Mouse (Mus musculus): ENCODE data around the gene Pdia4. TPM values are rescaled to one million over a fixed set of nuclear protein-coding genes. Genes with fewer than 3 reads are reported as not detected.
"Not testable (repeated sequence)": the region's sequence is repeated elsewhere in the genome, so short reads cannot be mapped to it uniquely, and the experiment has no call there.

Pdia4 gene
- total RNA-seq (2021), result 10 to 100 TPM; 54.7 to 58.1 TPM
- long read RNA-seq, experiment 1, transcript Pdia4-201 (10 exons, 2,399 nt), result major isoform, 98 of 100 reads
- long read RNA-seq, experiment 1, partial matches to known transcripts, result 2 of 100 reads
- long read RNA-seq, experiment 1, other reads (novel, unspliced or antisense), result 0 of 100 reads
- long read RNA-seq, experiment 2, transcript Pdia4-201 (10 exons, 2,399 nt), result major isoform, 47 of 49 reads
- long read RNA-seq, experiment 2, partial matches to known transcripts, result 0 of 49 reads
- long read RNA-seq, experiment 2, other reads (novel, unspliced or antisense), result 2 of 49 reads

DNA sequence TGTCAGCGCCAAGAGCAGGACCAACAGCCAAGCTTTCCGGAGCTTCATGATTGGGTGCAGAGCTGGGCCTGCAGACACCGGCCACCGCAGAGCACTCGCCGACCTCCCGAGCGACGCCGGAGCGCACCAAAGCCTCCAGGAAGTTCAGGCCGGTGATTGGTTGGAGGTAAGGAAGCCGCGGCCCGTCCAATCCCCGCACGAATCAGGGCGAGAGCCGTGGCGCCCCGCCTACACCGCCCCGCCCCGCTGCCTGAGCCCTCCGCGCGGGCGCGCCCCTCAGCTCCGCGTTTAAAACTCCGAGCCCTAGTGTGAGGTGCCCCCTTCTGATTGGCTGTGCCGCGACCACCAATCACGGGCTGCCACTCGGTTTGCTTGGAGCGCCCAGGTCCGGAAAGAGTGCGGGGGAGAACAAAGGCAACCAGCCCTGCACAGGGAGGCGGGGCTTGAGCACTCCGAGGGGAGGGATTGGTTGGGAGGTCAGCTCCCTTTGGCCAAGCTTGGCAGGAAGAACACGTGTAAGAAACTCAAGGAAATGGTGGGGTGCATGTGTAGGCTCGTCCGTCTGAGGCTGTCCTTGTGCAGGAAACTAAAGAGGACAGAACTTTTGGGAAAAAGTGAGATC, at the start of gene Pdia4:
Pdia4 (minus strand) TSS at position 174 of the 622 bp plus-strand sequence.
- intact Hi-C loops (cut with DNase I), result loop anchor here (2.0 kb wide), 1 partner anchor 21 kb away; the partner anchor contains the start of gene Zfp398

DNA sequence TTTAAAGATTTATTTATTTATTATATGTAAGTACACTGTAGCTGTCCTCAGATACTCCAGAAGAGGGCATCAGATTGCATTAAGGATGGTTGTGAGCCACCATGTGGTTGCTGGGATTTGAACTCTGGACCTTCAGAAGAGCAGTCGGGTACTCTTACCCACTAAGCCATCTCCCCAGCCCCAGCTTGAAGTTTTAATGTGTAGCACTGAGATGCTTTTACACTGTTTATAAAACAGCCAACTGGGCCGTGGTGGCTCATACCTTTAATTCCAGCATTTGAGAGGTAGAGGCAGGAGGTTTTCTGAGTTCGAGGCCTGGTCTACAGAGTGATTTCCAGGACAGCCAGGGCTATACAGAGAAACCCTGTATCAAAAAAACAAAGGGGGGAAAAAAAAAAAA, 44.5 kb upstream of the Pdia4 start:
- intact Hi-C loops (cut with DNase I); DNase-seq (ENCODE audit: extremely low spot score in 1 of 2, low spot score in 2 of 2); H3K4me3 ChIP-seq; H3K27ac ChIP-seq: not testable (repeated sequence)

More for the DNA sequence above, at the start of gene Pdia4:
- TF ChIP-seq CTCF (IDR thresholded peaks at IDR 0.05), result no peak
- Histone ChIP-seq H3K27ac (peak within 1 kb of the TSS; percentile 88), H3K4me3 (peak within 1 kb of the TSS; percentile 63)
- peak; percentile 98 to 99 for DNase-seq (ENCODE audit: extremely low spot score in 1 of 2, low spot score in 2 of 2)

DNA sequence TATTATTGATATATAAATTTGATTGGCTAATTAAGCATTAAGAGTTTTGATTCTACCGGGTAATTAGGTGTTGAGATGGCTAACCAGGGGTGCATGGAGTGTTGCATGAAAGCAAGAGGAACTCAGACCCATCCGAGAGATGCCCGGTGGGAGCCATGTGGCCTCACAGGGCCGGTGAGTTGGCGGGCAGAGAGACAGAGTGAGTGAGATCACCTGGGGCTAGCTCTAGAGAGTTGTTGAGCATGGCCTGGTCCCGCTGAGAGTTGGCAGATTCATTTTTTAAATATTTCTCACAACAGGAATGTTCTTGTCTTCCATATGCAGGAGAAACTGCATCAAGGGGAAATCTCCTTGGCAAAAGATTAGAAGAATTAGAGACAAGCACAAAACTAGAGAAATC, 44.0 kb upstream of the Pdia4 start:
- no peak overlapping the region for H3K27ac ChIP-seq
- TF ChIP-seq CTCF (IDR thresholded peaks at IDR 0.05), result no peak
- intact Hi-C loops (cut with DNase I), result no loop called here
- no peak overlapping the region for H3K4me3 ChIP-seq
- DNase-seq (ENCODE audit: extremely low spot score in 1 of 2, low spot score in 2 of 2), result no peak

DNA sequence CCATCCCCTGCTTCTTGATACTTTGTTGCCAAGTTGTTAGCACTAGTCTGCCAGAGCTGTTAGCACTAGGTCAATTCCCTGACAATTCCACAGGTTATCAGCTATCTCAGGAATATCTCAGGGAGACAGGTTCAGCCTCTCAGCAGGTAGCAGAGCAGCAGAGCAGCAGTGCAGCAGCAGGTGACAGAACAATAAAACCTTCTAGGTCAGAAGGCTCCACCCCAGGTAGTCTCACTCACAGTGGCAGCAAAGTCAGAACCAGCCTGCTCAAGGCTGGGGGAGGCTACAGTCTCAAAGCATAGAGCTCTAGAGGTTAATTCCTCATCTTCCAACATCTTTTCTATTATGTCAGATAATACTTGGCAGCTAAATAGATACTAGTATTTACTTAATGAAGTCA, 32.5 kb upstream of the Pdia4 start:
- intact Hi-C loops (cut with DNase I), result no loop called here
- Histone ChIP-seq H3K4me3 (no peak overlapping the region), H3K27ac (no peak overlapping the region)
- DNase-seq (ENCODE audit: extremely low spot score in 1 of 2, low spot score in 2 of 2), result no peak
- TF ChIP-seq CTCF (IDR thresholded peaks at IDR 0.05), result no peak

DNA sequence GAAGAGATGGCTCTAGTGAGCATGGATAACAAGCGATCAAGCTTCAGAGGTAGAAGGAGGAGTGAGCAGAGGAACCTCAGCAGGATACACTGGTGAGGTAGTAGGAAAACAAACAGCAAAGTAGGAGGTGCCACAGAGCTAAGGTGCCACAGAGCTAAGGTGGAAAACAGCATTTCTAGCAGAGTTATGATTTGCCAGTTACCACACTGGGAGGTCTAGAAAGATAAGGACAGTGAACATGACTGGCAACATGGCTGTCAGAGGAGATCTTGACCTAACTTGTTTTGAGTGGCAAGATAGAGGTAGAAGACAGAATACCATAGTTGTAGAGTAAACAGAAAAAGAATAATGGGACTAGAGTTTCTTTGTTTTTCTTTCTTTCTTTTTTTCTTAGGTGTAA, 29.1 kb upstream of the Pdia4 start:
- DNase-seq (ENCODE audit: extremely low spot score in 1 of 2, low spot score in 2 of 2), result no peak
- Histone ChIP-seq H3K4me3 (no peak overlapping the region), H3K27ac (no peak overlapping the region)
- intact Hi-C loops (cut with DNase I), result no loop called here
- TF ChIP-seq CTCF (IDR thresholded peaks at IDR 0.05), result no peak

DNA sequence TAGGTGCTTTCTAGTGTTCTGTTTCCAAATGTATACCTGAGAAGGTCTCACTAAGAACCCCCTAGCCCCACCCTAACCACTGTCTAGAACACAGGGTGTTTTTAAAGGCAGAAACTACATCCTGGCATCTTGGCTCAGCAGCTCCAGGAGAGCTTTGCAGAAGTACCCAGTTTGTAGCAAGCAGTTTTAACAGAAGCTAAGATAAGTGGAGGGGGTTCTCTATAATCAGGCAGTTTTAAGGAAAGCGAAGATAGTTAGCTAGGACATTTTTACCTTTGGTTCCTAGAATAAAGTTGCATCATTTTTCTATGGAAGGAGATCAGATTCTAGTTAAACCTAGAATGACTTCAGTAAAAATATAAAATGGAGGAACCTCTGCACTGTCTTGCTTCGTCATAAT, 28.6 kb upstream of the Pdia4 start:
- H3K4me3 ChIP-seq, result no peak overlapping the region
- TF ChIP-seq CTCF (IDR thresholded peaks at IDR 0.05), result no peak
- no peak for DNase-seq (ENCODE audit: extremely low spot score in 1 of 2, low spot score in 2 of 2)
- no peak overlapping the region for H3K27ac ChIP-seq
- intact Hi-C loops (cut with DNase I), result no loop called here

DNA sequence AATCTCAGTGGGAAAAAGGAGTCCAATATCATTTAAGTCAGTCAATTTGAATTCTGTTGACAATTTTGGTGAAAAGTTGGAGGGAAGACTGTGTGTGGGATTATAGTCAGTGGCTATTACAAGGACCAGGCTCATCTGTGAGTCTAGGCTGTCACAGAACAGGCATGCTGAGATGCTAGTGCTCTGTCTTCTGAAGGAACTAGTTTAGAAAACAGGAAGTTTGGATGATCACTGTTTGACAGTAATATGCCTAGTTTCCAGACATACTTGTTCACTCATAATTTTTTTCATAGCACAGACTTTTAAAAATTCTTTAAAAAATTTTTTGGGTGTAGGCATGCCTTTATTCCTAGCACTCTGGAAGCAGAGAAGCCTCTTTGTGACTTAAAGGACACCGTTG, 27.8 kb upstream of the Pdia4 start:
- no peak for DNase-seq (ENCODE audit: extremely low spot score in 1 of 2, low spot score in 2 of 2)
- Histone ChIP-seq H3K4me3 (no peak overlapping the region), H3K27ac (no peak overlapping the region)
- no peak for TF ChIP-seq CTCF (IDR thresholded peaks at IDR 0.05)
- intact Hi-C loops (cut with DNase I), result no loop called here

DNA sequence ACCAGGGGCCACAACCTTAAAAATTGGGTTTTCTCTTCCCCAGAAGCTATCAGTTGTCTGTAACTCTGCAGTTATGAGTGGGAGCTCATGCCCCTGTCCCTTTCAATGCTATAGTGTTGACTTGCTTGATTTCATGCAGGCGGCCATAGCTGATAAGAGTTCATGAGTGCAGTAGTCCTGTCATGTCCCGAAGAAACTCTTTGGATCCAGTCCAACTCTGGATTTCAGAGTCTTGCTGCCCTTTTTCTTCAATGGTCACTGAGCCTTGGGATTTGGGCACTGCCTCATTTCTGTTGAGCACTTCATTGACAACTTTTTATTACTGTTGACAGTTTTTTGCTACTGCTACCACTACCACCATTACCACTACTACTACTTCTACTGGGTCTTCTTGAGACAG, 24.4 kb upstream of the Pdia4 start:
- H3K4me3 ChIP-seq, result no peak overlapping the region
- no peak for DNase-seq (ENCODE audit: extremely low spot score in 1 of 2, low spot score in 2 of 2)
- no peak overlapping the region for H3K27ac ChIP-seq
- no peak for TF ChIP-seq CTCF (IDR thresholded peaks at IDR 0.05)
- intact Hi-C loops (cut with DNase I), result loop anchor here (5.0 kb wide), 2 partner anchors 40 to 250 kb away; partner anchors contain the start of genes Zfp282 and Zfp746

DNA sequence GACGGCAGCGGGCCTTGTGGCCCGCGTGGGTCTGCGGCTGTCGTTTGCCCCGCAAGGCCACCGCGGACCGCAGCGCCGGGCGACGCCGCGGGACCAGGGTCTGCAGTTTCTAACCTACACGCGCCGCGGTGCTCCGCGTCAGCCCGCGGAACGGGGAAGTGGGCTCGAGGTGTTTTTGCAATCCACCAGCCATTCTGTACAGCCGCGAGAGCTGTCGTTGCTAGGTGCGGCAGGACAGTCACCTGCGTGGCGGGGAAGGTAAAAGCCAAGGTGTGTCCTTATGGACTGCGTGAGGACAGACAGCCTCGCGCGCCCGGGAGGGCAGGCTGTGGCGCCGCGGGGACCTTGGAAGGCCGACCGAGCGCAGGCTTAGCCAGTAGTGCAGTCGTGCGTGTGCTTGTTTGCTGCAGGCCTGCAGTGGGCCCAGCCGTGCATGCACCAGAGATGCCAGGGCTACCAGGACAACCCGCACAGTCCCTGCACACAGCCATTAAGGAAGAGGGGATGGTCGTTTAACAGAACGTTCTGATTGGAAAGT, 22.8 kb upstream of the Pdia4 start:
- H3K27ac ChIP-seq, result peak overlapping the region; percentile 90
- peak overlapping the region; percentile 87 for H3K4me3 ChIP-seq
- intact Hi-C loops (cut with DNase I), result loop anchor here (2.0 to 5.0 kb wide), 3 partner anchors 23 to 251 kb away; partner anchors contain the start of genes Pdia4, Zfp282 and Zfp746
- TF ChIP-seq CTCF (IDR thresholded peaks at IDR 0.05), result no peak
- DNase-seq (ENCODE audit: extremely low spot score in 1 of 2, low spot score in 2 of 2), result peak; percentile 35 to 62

DNA sequence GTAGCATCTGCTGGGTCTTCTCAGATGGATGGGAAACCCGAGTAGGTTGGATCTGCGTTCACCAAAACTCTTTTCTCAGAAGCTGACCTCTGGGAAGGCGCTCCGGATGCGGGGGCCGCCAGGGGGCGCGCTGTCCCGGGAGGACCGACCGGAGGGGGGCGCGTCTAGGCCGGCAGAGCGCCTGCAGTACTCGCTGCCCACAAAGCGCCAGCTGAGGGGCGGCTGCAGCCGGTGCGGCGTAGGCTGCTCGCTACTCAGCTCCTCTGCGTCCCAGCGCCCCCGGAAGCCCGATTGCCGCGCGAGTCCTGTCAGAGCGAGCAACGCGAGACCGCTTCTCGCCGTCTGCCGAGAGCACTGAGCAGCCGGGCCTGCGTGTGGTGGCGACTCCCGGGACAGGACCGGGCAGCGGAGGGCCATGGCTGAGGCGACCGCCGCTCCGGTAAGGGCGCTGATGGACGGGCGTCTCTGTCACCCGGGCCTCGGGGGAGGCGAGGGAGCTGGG, 22.3 kb upstream of the Pdia4 start, which contains the start of gene Zfp398:
Zfp398 (plus strand) TSS at position 180 of the 502 bp plus-strand sequence.
- DNase-seq (ENCODE audit: extremely low spot score in 1 of 2, low spot score in 2 of 2), result peak; percentile 94 to 97
- Histone ChIP-seq H3K27ac (peak within 1 kb of the TSS; percentile 90), H3K4me3 (peak within 1 kb of the TSS; percentile 87)
- TF ChIP-seq CTCF (IDR thresholded peaks at IDR 0.05), result peak; percentile 100
- intact Hi-C loops (cut with DNase I), result loop anchor here (2.0 to 5.0 kb wide), 3 partner anchors 23 to 252 kb away; partner anchors contain the start of genes Pdia4, Zfp282 and Zfp746

DNA sequence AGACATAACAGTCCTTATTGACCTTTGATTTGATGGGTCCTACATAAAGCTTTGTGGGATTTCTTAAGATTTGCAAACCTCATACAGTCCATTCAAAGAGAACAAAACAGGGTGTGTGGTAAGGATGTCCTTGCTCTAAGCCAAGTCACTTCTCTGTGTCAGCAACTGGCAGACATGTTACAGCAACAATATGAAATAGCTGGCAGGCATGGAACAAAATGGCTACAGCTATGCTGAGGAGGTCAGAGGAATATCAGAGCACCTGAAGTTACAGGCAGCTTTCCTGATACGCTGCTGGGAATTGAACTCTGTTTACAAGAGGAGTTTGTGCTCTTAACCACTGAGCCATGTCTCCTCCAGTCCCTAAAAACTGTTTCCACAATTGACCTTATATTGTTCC, 19.0 kb upstream of the Pdia4 start:
- no peak for TF ChIP-seq CTCF (IDR thresholded peaks at IDR 0.05)
- Histone ChIP-seq H3K4me3 (no peak overlapping the region), H3K27ac (no peak overlapping the region)
- intact Hi-C loops (cut with DNase I), result no loop called here
- no peak for DNase-seq (ENCODE audit: extremely low spot score in 1 of 2, low spot score in 2 of 2)

Data from left cerebral cortex, adult 2 months (tissue).